Mouse (Mus musculus) left cerebral cortex, postnatal 4 days (tissue): Measurements from ENCODE around the gene Zfp518a. TPM values are rescaled to one million over a fixed set of nuclear protein-coding genes. Genes with fewer than 3 reads are reported as not detected.

ENCODE experiments used
- DNase-seq: peaks from one replicate; pipeline ENCODE4 v3.0.0-alpha.2; 2022
- intact Hi-C: fragments of 180-260 bp; cut with DNase I; formaldehyde crosslinking; loops from one replicate; pipeline ENCODE4 v1.15.1; 2025
- microRNA-seq: library from miRNA; unstranded; fragments of <30 nt; microRNA quantifications from one replicate; pipeline ENCODE4 v1.2.0, GENCODE M21; 2022
- total RNA-seq, 2 experiments: library from RNA; stranded (reverse); gene quantifications; 2 replicates each; pipeline ENCODE4 v1.2.3; 2021

Gene Zfp518a
- total RNA-seq, 2 experiments from 2014 or later, result 9.0 to 9.5 TPM

- no peak for DNase-seq
- intact Hi-C loops, result no loop called here
These were observed 70.7 kb downstream of the Zfp518a start for GRCm38 (mm10) chr19:40964936-40965850.

Small RNA genes within 50 kb of the gene (microRNA-seq; reads per million reads assigned to microRNA genes)
- gene Mir8092, result not detected

Other genes starting within 250 kb of the Zfp518a start
- 1 to 10 TPM; 1.2 to 1.4 TPM for gene Cc2d2b, start 146.0 kb upstream of the Zfp518a start, total RNA-seq
- gene Ccnj, start 63.4 kb upstream of the Zfp518a start, total RNA-seq, result 10 to 100 TPM; 14.0 to 14.7 TPM
- under 1 TPM; 0.74 to 0.79 TPM for gene Blnk, start 99.8 kb downstream of the Zfp518a start, total RNA-seq
- gene Dntt, start 134.6 kb downstream of the Zfp518a start, total RNA-seq, result under 1 TPM in 1 of 2 experiments, not detected in 1; 0.32 TPM
- not detected for gene Opalin, start 182.4 kb downstream of the Zfp518a start, total RNA-seq